Mouse (Mus musculus): ENCODE measurements at regions not wholly inside any gene's neighbourhood (a gene's known extent, or its start where the extent isn't known, plus 50 kb on each side); places are given as distances from the start of the nearest gene placed in this dataset.
A peak's percentile ranks its signal among the peaks of the same experiment; 100 is the strongest.

- DNase-seq (ENCODE audit: extremely low spot score in 1 of 2, low spot score in 2 of 2): peak in 1 of 2 experiments; percentile 6
- intact Hi-C loops (cut with DNase I): no loop called here
Observed at GRCm38 (mm10) chr7:95460889-95461288, 710.2 kb upstream of the Tenm4 start.

GRCm38 (mm10) chr7:95465506-95465905 lies 705.5 kb upstream of the Tenm4 start:
- intact Hi-C loops (cut with DNase I): no loop called here
- no peak for DNase-seq (ENCODE audit: extremely low spot score in 1 of 2, low spot score in 2 of 2)

GRCm38 (mm10) chr7:95467028-95467427 lies 704.0 kb upstream of the Tenm4 start:
- no peak for DNase-seq (ENCODE audit: extremely low spot score in 1 of 2, low spot score in 2 of 2)
- intact Hi-C loops (cut with DNase I): no loop called here

- peak in 1 of 2 experiments; percentile 14 for DNase-seq (ENCODE audit: extremely low spot score in 1 of 2, low spot score in 2 of 2)
- intact Hi-C loops (cut with DNase I): no loop called here
Observed at GRCm38 (mm10) chr7:95473892-95474291, 697.2 kb upstream of the Tenm4 start.

GRCm38 (mm10) chr7:95480121-95480726 lies 690.8 kb upstream of the Tenm4 start:
- intact Hi-C loops (cut with DNase I): no loop called here
- no peak for DNase-seq (ENCODE audit: extremely low spot score in 1 of 2, low spot score in 2 of 2)

- intact Hi-C loops (cut with DNase I): no loop called here
- peak in 1 of 2 experiments; percentile 16 for DNase-seq (ENCODE audit: extremely low spot score in 1 of 2, low spot score in 2 of 2)
Observed at GRCm38 (mm10) chr7:95489666-95490065, 681.4 kb upstream of the Tenm4 start.

GRCm38 (mm10) chr7:95494793-95495192 lies 676.3 kb upstream of the Tenm4 start:
- DNase-seq (ENCODE audit: extremely low spot score in 1 of 2, low spot score in 2 of 2): no peak
- intact Hi-C loops (cut with DNase I): no loop called here

- intact Hi-C loops (cut with DNase I): no loop called here
- peak in 1 of 2 experiments; percentile 18 for DNase-seq (ENCODE audit: extremely low spot score in 1 of 2, low spot score in 2 of 2)
Observed at GRCm38 (mm10) chr7:95502959-95503358, 668.1 kb upstream of the Tenm4 start.

GRCm38 (mm10) chr7:95547256-95547655 lies 623.8 kb upstream of the Tenm4 start:
- no peak for DNase-seq (ENCODE audit: extremely low spot score in 1 of 2, low spot score in 2 of 2)
- intact Hi-C loops (cut with DNase I): no loop called here

- no peak for DNase-seq (ENCODE audit: extremely low spot score in 1 of 2, low spot score in 2 of 2)
- intact Hi-C loops (cut with DNase I): no loop called here
Observed at GRCm38 (mm10) chr7:95550099-95550498, 620.9 kb upstream of the Tenm4 start.

GRCm38 (mm10) chr7:95551798-95552387 lies 619.2 kb upstream of the Tenm4 start:
- intact Hi-C loops (cut with DNase I): no loop called here
- no peak for DNase-seq (ENCODE audit: extremely low spot score in 1 of 2, low spot score in 2 of 2)

- intact Hi-C loops (cut with DNase I): no loop called here
- no peak for DNase-seq (ENCODE audit: extremely low spot score in 1 of 2, low spot score in 2 of 2)
Observed at GRCm38 (mm10) chr7:95558589-95558988, 612.5 kb upstream of the Tenm4 start.

GRCm38 (mm10) chr7:95578633-95579032 lies 592.4 kb upstream of the Tenm4 start:
- no peak for DNase-seq (ENCODE audit: extremely low spot score in 1 of 2, low spot score in 2 of 2)
- intact Hi-C loops (cut with DNase I): no loop called here

- DNase-seq (ENCODE audit: extremely low spot score in 1 of 2, low spot score in 2 of 2): no peak
- intact Hi-C loops (cut with DNase I): no loop called here
Observed at GRCm38 (mm10) chr7:95581325-95581724, 589.7 kb upstream of the Tenm4 start.

GRCm38 (mm10) chr7:95598339-95598738 lies 572.7 kb upstream of the Tenm4 start:
- no peak for DNase-seq (ENCODE audit: extremely low spot score in 1 of 2, low spot score in 2 of 2)
- intact Hi-C loops (cut with DNase I): no loop called here

GRCm38 (mm10) chr7:95613736-95614135 lies 557.3 kb upstream of the Tenm4 start:
- intact Hi-C loops (cut with DNase I): no loop called here
- no peak for DNase-seq (ENCODE audit: extremely low spot score in 1 of 2, low spot score in 2 of 2)

GRCm38 (mm10) chr7:95617370-95617769 lies 553.7 kb upstream of the Tenm4 start:
- intact Hi-C loops (cut with DNase I): no loop called here
- DNase-seq (ENCODE audit: extremely low spot score in 1 of 2, low spot score in 2 of 2): peak; percentile 41 to 45

GRCm38 (mm10) chr7:95618170-95618569 lies 552.9 kb upstream of the Tenm4 start:
- intact Hi-C loops (cut with DNase I): no loop called here
- no peak for DNase-seq (ENCODE audit: extremely low spot score in 1 of 2, low spot score in 2 of 2)

GRCm38 (mm10) chr7:95620079-95620478 lies 551.0 kb upstream of the Tenm4 start:
- no peak for DNase-seq (ENCODE audit: extremely low spot score in 1 of 2, low spot score in 2 of 2)
- intact Hi-C loops (cut with DNase I): no loop called here

GRCm38 (mm10) chr7:95640683-95641082 lies 530.4 kb upstream of the Tenm4 start:
- intact Hi-C loops (cut with DNase I): no loop called here
- no peak for DNase-seq (ENCODE audit: extremely low spot score in 1 of 2, low spot score in 2 of 2)

GRCm38 (mm10) chr7:95674319-95674718 lies 496.7 kb upstream of the Tenm4 start:
- intact Hi-C loops (cut with DNase I): no loop called here
- no peak for DNase-seq (ENCODE audit: extremely low spot score in 1 of 2, low spot score in 2 of 2)

Measured in left cerebral cortex, postnatal 10 days (tissue).